Mouse (Mus musculus) activated CD4-positive, CD25-positive, alpha-beta regulatory T cell, adult 4 months (primary cell): Measurements from ENCODE around the gene Usp15. TPM values are rescaled to one million over a fixed set of nuclear protein-coding genes. Genes with fewer than 3 reads are reported as not detected.
"Not testable (repeated sequence)": the region's sequence is repeated elsewhere in the genome, so short reads cannot be mapped to it uniquely, and the experiment has no call there.

Experiments used
- ATAC-seq: one replicate; pipeline ENCODE4 v1.8.0; 2017
- polyA plus RNA-seq, 2 experiments: library from polyadenylated mRNA; unstranded; fragments of 100-300 nt; shearing (Covaris generic); gene quantifications; one replicate each; pipeline ENCODE4 v1.2.1; 2017

Gene Usp15
- polyA plus RNA-seq, result 100 to 1,000 TPM; 114 to 147 TPM

- peak; percentile 64 for ATAC-seq
Measured at GRCm38 (mm10) chr10:123196835-123197559, at the start of gene Usp15. Gene Usp15 (minus strand): TSS chr10:123196995.

- no peak for ATAC-seq
Measured at GRCm38 (mm10) chr10:123229420-123229819, 32.6 kb upstream of the Usp15 start.

- ATAC-seq, result no peak
Measured at GRCm38 (mm10) chr10:123222785-123223184, 26.0 kb upstream of the Usp15 start.

GRCm38 (mm10) chr10:123209517-123209916, 12.7 kb upstream of the Usp15 start:
- ATAC-seq, result no peak

- no peak for ATAC-seq
Measured at GRCm38 (mm10) chr10:123208336-123208735, 11.5 kb upstream of the Usp15 start.

- no peak for ATAC-seq
Measured at GRCm38 (mm10) chr10:123206074-123206473, 9.3 kb upstream of the Usp15 start.

GRCm38 (mm10) chr10:123205364-123205763, 8.6 kb upstream of the Usp15 start:
- ATAC-seq, result not testable (repeated sequence)

GRCm38 (mm10) chr10:123201981-123202758, 5.4 kb upstream of the Usp15 start:
- ATAC-seq, result no peak

- no peak for ATAC-seq
Measured at GRCm38 (mm10) chr10:123201436-123201835, 4.6 kb upstream of the Usp15 start.

- ATAC-seq, result no peak
Measured at GRCm38 (mm10) chr10:123200996-123201395, 4.2 kb upstream of the Usp15 start.

- no peak for ATAC-seq
Measured at GRCm38 (mm10) chr10:123200320-123200659, 3.5 kb upstream of the Usp15 start.

GRCm38 (mm10) chr10:123199615-123200319, 3.0 kb upstream of the Usp15 start:
- no peak for ATAC-seq

GRCm38 (mm10) chr10:123199119-123199518, 2.3 kb upstream of the Usp15 start:
- no peak for ATAC-seq

GRCm38 (mm10) chr10:123198183-123198582, 1.4 kb upstream of the Usp15 start:
- no peak for ATAC-seq

- peak; percentile 61 for ATAC-seq
Measured at GRCm38 (mm10) chr10:123195961-123196834, 597 bp downstream of the Usp15 start.

GRCm38 (mm10) chr10:123195501-123195900, 1.3 kb downstream of the Usp15 start:
- no peak for ATAC-seq

GRCm38 (mm10) chr10:123191038-123191437, 5.8 kb downstream of the Usp15 start:
- no peak for ATAC-seq

GRCm38 (mm10) chr10:123187337-123187736, 9.5 kb downstream of the Usp15 start:
- no peak for ATAC-seq

GRCm38 (mm10) chr10:123185907-123186306, 10.9 kb downstream of the Usp15 start:
- no peak for ATAC-seq

- ATAC-seq, result no peak
Measured at GRCm38 (mm10) chr10:123183743-123184142, 13.1 kb downstream of the Usp15 start.

- ATAC-seq, result no peak
Measured at GRCm38 (mm10) chr10:123183243-123183642, 13.6 kb downstream of the Usp15 start.

- no peak for ATAC-seq
Measured at GRCm38 (mm10) chr10:123182391-123182790, 14.4 kb downstream of the Usp15 start.
